Mouse (Mus musculus): ENCODE data around the gene Trappc12. TPM values are rescaled to one million over a fixed set of nuclear protein-coding genes. Genes with fewer than 3 reads are reported as not detected.

Trappc12 gene
- polyA plus RNA-seq (2012; rRNA removed): 6.3 and 6.6 TPM in 2 replicates

DNA sequence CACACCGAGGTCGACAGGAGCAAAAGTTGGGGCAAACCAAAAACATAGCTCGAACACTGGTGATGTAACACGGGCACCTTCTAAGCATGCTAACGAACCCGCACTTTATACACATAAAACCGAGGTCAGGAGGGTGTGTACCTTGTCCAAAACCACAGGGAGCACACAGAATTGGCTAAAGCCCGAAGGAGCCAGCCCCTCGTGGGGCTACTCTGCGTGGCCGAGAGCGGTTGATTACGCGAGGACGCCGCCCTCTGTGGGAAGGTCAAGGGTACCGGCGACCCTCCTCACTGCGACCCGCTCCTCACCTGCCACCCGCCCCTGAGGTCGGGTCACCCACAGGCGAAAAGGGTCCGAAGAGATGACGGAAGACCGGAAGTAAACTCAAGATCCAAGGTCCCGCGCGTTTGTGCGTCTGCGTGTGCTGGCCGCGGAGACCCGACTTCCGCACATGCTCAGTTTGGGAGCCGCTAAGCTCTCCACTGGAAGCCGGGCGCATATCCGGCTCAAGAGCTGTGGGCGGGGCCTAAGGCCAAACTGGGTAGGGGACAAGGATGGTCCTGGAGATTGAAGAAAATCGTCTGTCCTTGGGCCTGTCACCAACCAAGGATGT is at the start of gene Trappc12:
Trappc12 (minus strand) TSS at position 452 of the 613 bp plus-strand sequence.

DNA sequence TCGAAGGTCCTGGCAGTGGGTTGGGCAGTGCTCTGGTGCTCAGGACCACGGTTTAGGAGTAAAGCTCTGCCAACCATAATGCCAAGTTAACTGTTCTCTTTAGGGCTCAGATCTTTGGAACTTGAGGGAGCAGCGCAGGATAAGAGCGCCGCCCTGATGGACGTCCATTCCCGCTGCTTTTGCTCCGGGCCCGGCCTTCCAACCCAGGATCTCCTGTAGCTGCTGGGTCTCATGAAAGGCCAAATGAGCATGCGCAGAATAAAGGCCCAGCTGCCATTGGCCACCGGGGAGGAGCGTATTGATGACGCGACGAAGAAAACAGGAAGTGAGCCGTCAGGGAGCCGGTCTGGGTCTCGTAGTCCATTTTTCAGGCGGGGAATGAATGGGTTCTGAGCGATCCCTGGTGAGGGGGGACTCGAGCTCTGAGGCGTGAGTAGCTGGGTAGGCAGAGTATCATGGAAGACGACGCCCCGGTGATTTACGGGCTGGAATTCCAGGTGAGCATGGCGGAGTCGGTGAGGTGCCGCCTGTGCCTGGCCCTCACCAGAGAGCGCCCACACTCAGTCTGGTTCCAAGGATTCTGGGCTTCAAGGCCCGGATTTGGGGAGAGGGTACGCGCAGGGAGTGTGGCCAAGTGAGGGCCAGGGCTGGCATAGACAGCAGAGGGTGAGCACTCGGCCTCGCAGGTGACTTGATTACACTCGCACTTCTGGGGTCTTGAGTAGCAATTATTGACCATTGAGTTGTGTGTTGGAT is 1.4 kb upstream of the Trappc12 start, which contains the start of gene Eipr1:
Eipr1 (plus strand) TSS at position 296 of the 756 bp plus-strand sequence.

DNA sequence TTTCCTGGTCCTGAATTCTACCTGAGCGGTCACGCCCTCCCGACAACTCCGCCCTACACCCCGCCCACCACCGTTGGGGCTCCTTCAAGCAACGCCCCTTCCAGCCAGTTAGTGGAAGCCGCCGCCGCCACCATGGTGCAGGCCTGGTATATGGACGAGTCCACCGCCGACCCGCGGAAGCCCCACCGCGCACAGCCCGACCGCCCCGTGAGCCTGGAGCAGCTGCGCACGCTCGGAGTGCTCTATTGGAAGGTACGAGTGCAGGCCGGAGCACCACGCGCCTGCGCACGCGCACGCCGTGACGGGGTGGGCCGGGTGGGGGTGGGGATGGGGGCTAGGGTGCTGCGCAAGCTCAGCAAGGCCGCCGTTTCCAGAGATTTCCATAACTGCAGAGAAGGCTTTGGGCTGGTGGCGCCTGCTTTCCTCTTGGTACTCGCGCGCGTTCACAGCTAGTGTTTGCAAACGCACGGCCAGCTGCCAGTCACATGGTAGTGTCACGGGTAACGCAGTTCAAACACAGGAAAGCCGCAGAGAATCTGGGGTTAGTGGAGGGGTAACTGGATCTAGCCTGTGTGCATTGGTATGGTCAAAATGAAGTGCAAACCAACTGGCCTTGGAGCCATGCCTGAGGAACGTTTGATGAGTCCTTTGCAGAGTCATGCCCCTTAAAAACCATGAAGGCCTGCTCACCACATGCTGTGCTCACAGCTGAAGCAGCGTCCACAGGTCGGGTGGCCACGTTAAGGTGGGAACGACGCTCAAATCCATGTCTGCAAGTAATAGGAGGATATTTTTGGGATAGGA is 74.9 kb downstream of the Trappc12 start, which contains the start of gene Adi1:
Adi1 (plus strand) TSS at position 111 of the 804 bp plus-strand sequence.

DNA sequence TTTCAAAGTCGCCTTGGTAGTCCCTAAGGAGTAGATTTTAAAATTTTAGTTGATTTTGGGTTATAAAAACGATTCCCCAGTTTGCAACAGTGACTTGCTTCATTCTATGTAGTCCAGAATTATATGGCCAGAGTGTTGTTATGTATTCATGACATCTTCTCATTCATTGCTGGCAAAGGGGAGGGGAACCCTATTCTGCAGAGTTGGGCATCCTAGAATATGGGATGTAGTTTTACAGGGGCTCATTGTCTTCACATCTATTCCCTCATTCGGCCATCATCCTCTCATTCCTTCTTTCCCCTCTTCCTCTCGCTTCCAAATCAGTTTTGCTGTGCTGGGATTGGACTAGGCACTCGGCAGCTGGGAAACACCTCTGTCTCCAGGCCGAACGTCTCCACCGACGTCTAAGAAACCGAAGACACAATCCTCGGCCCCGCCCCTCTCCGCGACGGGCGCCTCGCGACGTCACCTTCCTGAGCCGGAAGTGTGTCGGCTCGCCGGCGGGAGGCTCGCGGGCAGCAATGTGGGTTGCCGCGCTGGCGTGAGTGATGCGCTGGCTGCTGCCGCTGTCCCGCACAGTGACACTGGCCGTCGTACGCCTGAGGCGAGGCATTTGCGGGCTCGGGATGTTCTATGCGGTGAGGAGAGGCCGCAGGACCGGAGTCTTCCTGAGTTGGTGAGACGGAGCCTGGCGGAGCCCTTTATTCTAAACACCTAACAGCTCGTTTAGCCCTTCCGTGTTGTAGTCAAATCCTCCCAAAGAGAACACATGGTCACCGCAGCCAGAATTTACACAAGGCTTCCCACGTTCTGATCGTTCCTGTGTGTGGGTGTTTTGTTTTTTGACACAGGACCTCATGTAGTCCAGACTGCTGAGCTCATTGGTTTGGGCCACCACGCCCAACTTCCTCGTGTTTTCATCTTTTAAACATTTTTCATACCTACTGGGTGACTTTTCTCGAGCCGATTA is 100.8 kb downstream of the Trappc12 start, which contains the start of gene Rnaseh1:
Rnaseh1 (plus strand) TSS at position 462 of the 970 bp plus-strand sequence.

Other genes starting within 250 kb of the Trappc12 start
- gene Dcdc2c, start 198.1 kb downstream of the Trappc12 start, polyA plus RNA-seq (2012; rRNA removed): not detected in 2 replicates
- gene Allc, start 167.9 kb downstream of the Trappc12 start, polyA plus RNA-seq (2012; rRNA removed): not detected in 2 replicates
- 0.14 and 0.17 TPM in 2 replicates for gene Colec11, start 127.1 kb downstream of the Trappc12 start, polyA plus RNA-seq (2012; rRNA removed)
- gene Rps7, start 114.5 kb downstream of the Trappc12 start, polyA plus RNA-seq (2012; rRNA removed): 54.5 and 75.4 TPM in 2 replicates
- gene Rnaseh1, start 100.9 kb downstream of the Trappc12 start, polyA plus RNA-seq (2012; rRNA removed): 2.2 and 2.8 TPM in 2 replicates
- gene Adi1, start 75.2 kb downstream of the Trappc12 start, polyA plus RNA-seq (2012; rRNA removed): 4.6 and 5.6 TPM in 2 replicates
- 16.4 and 17.7 TPM in 2 replicates for gene Eipr1, start 1.3 kb upstream of the Trappc12 start, polyA plus RNA-seq (2012; rRNA removed)

All from stomach, adult 2 months (tissue).